8 mouse cellular contexts compared by ENCODE assay signal in genomic region chr11:34149370-34149976, GRCm38 (mm10). TPM values are rescaled to one million over a fixed set of nuclear protein-coding genes. Genes with fewer than 3 reads are reported as not detected.
DNase-seq lines count a peak whose midpoint lies in the region; ATAC-seq lines count a peak whose summit lies in the region.

No protein-coding gene starts in this region.

- no peak overlapping the region for H3K4me3 ChIP-seq in intestine, embryonic 14.5 days (ENCODE audit: low read depth, low read length)
- no peak overlapping the region for H3K4me3 ChIP-seq in midbrain, embryonic 10.5 days

- no peak overlapping the region for H3K27ac ChIP-seq in intestine, embryonic 14.5 days (ENCODE audit: low read depth)
- H3K27ac ChIP-seq in midbrain, embryonic 10.5 days (replicated peaks): no peak overlapping the region

- H3K9ac ChIP-seq in intestine, embryonic 14.5 days (ENCODE audit: low read length): no peak overlapping the region

- peak; percentile 68 to 91 for DNase-seq in adrenal gland, adult (ENCODE audit: inconsistent age in 2 of 2, low spot score in 1 of 2)
- peak; percentile 97 to 98 for DNase-seq in cerebellum, postnatal 14 days
- peak; percentile 74 to 85 for DNase-seq in frontal cortex, postnatal 25 days (ENCODE audit: low spot score in 2 of 2)
- peak; percentile 88 for DNase-seq in intestine, embryonic 14.5 days (ENCODE audit: low spot score)
- DNase-seq in left cerebral cortex, adult 9 months (ENCODE audit: low spot score in 2 of 2): peak; percentile 22 to 85
- peak; percentile 68 for DNase-seq in midbrain, embryonic 10.5 days (ENCODE audit: low spot score)
- peak; percentile 90 for DNase-seq in right cerebral cortex, postnatal 4 days

- no peaks in the 10 kb centered on the region for H3K27me3 ChIP-seq in intestine, embryonic 14.5 days (replicated peaks; ENCODE audit: control insufficient read depth, insufficient read depth, low read length)
- no peaks in the 10 kb centered on the region for H3K27me3 ChIP-seq in midbrain, embryonic 10.5 days (ENCODE audit: low read depth, poor library complexity, severe bottlenecking)

- H3K4me2 ChIP-seq in intestine, embryonic 14.5 days (ENCODE audit: low read length): no peak overlapping the region

- no peaks in the 10 kb centered on the region for H3K4me1 ChIP-seq in intestine, embryonic 14.5 days (replicated peaks; ENCODE audit: control insufficient read depth, insufficient read depth, low read length)
- H3K4me1 ChIP-seq in midbrain, embryonic 10.5 days: 0 out of 2 replicates have a peak, but pooled peaks cover 4% of the 10 kb centered on the region

- H3K9me3 ChIP-seq in intestine, embryonic 14.5 days (ENCODE audit: control insufficient read depth, low read length): no peaks in the 10 kb centered on the region
- H3K9me3 ChIP-seq in midbrain, embryonic 10.5 days (replicated peaks): no peaks in the 10 kb centered on the region

- H3K36me3 ChIP-seq in intestine, embryonic 14.5 days (ENCODE audit: control insufficient read depth, insufficient read depth, low read length): no peaks in the 10 kb centered on the region
- no peaks in the 10 kb centered on the region for H3K36me3 ChIP-seq in midbrain, embryonic 10.5 days

- WGBS in intestine, embryonic 14.5 days: 26% methylated on average over 5 of the region's 5 CpGs
- 43% methylated on average over 5 of the region's 5 CpGs for WGBS in midbrain, embryonic 10.5 days

- ATAC-seq in intestine, embryonic 14.5 days (replicated peaks; ENCODE audit: low FRiP score, low TSS enrichment, low read depth): peak; percentile 47; the same call in 1 of the 2 replicates
- no peak for ATAC-seq in inflammation-experienced regulatory T-cells, adult 6 months

RNA-seq across cellular contexts. Expression of gene 4930469K13Rik, which starts 51.1 kb away (rescaled TPM):
- 0.74 and 0.85 TPM in 2 replicates for polyA plus RNA-seq in intestine, embryonic 14.5 days (2014; fragmentation: Nextera tagmentation; extraction: Ambion mirVana)
- not detected in 2 replicates for polyA plus RNA-seq in midbrain, embryonic 10.5 days (2016; fragmentation: Nextera tagmentation; extraction: Ambion mirVana)
- 10 to 100 TPM in 1 of 3 experiments, 1 to 10 TPM in 2; 6.0 to 13.0 (median 7.7) TPM for polyA plus RNA-seq in inflammation-experienced regulatory T-cells, adult 6 months (2017; shearing (Covaris generic))

RNA-seq across cellular contexts. Expression of gene Foxi1, which starts 58.4 kb away (rescaled TPM):
- polyA plus RNA-seq in intestine, embryonic 14.5 days (2014; fragmentation: Nextera tagmentation; extraction: Ambion mirVana): not detected in 2 replicates
- not detected in 2 replicates for polyA plus RNA-seq in midbrain, embryonic 10.5 days (2016; fragmentation: Nextera tagmentation; extraction: Ambion mirVana)
- polyA plus RNA-seq in inflammation-experienced regulatory T-cells, adult 6 months (2017; shearing (Covaris generic)): not detected
